Mouse (Mus musculus): ENCODE data around the gene Atg9a. TPM values are rescaled to one million over a fixed set of nuclear protein-coding genes. Genes with fewer than 3 reads are reported as not detected.

The Atg9a gene
- polyA plus RNA-seq, 1 experiment from 2014 or later: 33.9 TPM

- Histone ChIP-seq H3K4me1 (no peaks in the 10 kb centered on the region), H3K9ac (no peak overlapping the region), H3K4me3 (no peak overlapping the region), H3K9me3 (no peaks in the 10 kb centered on the region), H3K27ac (no peak overlapping the region), H3K4me2 (no peak overlapping the region), H3K36me3 (no peaks in the 10 kb centered on the region), H3K27me3 (peaks cover 16% of the 10 kb centered on the region)
- no peak for ATAC-seq (ENCODE audit: insufficient number of reproducible peaks, low FRiP score, low TSS enrichment, low read depth)
- WGBS: 68% methylated on average over 3 of the region's 3 CpGs
Observed at GRCm38 (mm10) chr1:75225473-75225872, 33.5 kb upstream of the Atg9a start.

GRCm38 (mm10) chr1:75223532-75223931 lies 31.5 kb upstream of the Atg9a start:
- no peaks in the 10 kb centered on the region for H3K9me3 ChIP-seq
- H3K27ac ChIP-seq: no peak overlapping the region
- no peaks in the 10 kb centered on the region for H3K36me3 ChIP-seq
- 65% methylated on average over 6 of the region's 6 CpGs for WGBS
- H3K9ac ChIP-seq: no peak overlapping the region
- H3K4me1 ChIP-seq: peaks cover 14% of the 10 kb centered on the region
- no peak overlapping the region for H3K4me3 ChIP-seq
- ATAC-seq (ENCODE audit: insufficient number of reproducible peaks, low FRiP score, low TSS enrichment, low read depth): no peak
- H3K4me2 ChIP-seq: no peak overlapping the region
- H3K27me3 ChIP-seq: peaks cover 35% of the 10 kb centered on the region

- 75% methylated on average over 6 of the region's 6 CpGs for WGBS
- Histone ChIP-seq H3K4me2 (no peak overlapping the region), H3K9me3 (no peaks in the 10 kb centered on the region), H3K4me1 (peaks cover 20% of the 10 kb centered on the region), H3K9ac (no peak overlapping the region), H3K27me3 (peaks cover 41% of the 10 kb centered on the region), H3K36me3 (no peaks in the 10 kb centered on the region), H3K4me3 (no peak overlapping the region), H3K27ac (no peak overlapping the region)
- no peak for ATAC-seq (ENCODE audit: insufficient number of reproducible peaks, low FRiP score, low TSS enrichment, low read depth)
Observed at GRCm38 (mm10) chr1:75222926-75223325, 30.9 kb upstream of the Atg9a start.

GRCm38 (mm10) chr1:75221538-75221937 lies 29.5 kb upstream of the Atg9a start:
- peaks cover 22% of the 10 kb centered on the region for H3K4me1 ChIP-seq
- no peak overlapping the region for H3K4me2 ChIP-seq
- H3K9ac ChIP-seq: no peak overlapping the region
- ATAC-seq (ENCODE audit: insufficient number of reproducible peaks, low FRiP score, low TSS enrichment, low read depth): no peak
- H3K4me3 ChIP-seq: no peak overlapping the region
- H3K9me3 ChIP-seq: no peaks in the 10 kb centered on the region
- peaks cover 53% of the 10 kb centered on the region for H3K27me3 ChIP-seq
- WGBS: 67% methylated on average over 3 of the region's 3 CpGs
- H3K36me3 ChIP-seq: no peaks in the 10 kb centered on the region
- H3K27ac ChIP-seq: no peak overlapping the region

GRCm38 (mm10) chr1:75219531-75219930 lies 27.5 kb upstream of the Atg9a start, which contains the start of gene Tuba4a:
Gene Tuba4a, minus strand, starts transcription at chr1:75219865.
- 2% methylated on average over 34 of the region's 34 CpGs for WGBS
- ATAC-seq (ENCODE audit: insufficient number of reproducible peaks, low FRiP score, low TSS enrichment, low read depth): no peak
- peak within 1 kb of the TSS; percentile 43 for H3K27ac ChIP-seq
- H3K9ac ChIP-seq: peak within 1 kb of the TSS; percentile 36
- peaks cover 53% of the 10 kb centered on the region for H3K27me3 ChIP-seq
- no peaks in the 10 kb centered on the region for H3K9me3 ChIP-seq
- H3K4me2 ChIP-seq: peak within 1 kb of the TSS; percentile 96
- peak within 1 kb of the TSS; percentile 57 for H3K4me3 ChIP-seq
- peaks cover 22% of the 10 kb centered on the region for H3K4me1 ChIP-seq
- H3K36me3 ChIP-seq: peaks cover 14% of the 10 kb centered on the region

- Histone ChIP-seq H3K4me3 (peak overlapping the region; percentile 57), H3K9ac (peak overlapping the region; percentile 36), H3K9me3 (no peaks in the 10 kb centered on the region), H3K4me1 (peaks cover 22% of the 10 kb centered on the region), H3K27me3 (peaks cover 53% of the 10 kb centered on the region), H3K4me2 (peak overlapping the region; percentile 96), H3K27ac (peak overlapping the region; percentile 43; the same call in 1 of the 2 replicates), H3K36me3 (peaks cover 19% of the 10 kb centered on the region)
- peak; percentile 81 for ATAC-seq (ENCODE audit: insufficient number of reproducible peaks, low FRiP score, low TSS enrichment, low read depth)
- WGBS: under 1% methylated on average over 24 of the region's 24 CpGs
Observed at GRCm38 (mm10) chr1:75219078-75219477, 27.1 kb upstream of the Atg9a start.

- Histone ChIP-seq H3K36me3 (peaks cover 25% of the 10 kb centered on the region), H3K4me3 (peak overlapping the region; percentile 57), H3K9ac (peak overlapping the region; percentile 36; the same call in 1 of the 2 replicates), H3K9me3 (no peaks in the 10 kb centered on the region), H3K27me3 (peaks cover 53% of the 10 kb centered on the region), H3K27ac (peak overlapping the region; percentile 43), H3K4me2 (peak overlapping the region; percentile 96), H3K4me1 (peaks cover 22% of the 10 kb centered on the region)
- WGBS: 1% methylated on average over 38 of the region's 38 CpGs
- peak; percentile 43; the same call in 1 of the 2 replicates for ATAC-seq (ENCODE audit: insufficient number of reproducible peaks, low FRiP score, low TSS enrichment, low read depth)
Observed at GRCm38 (mm10) chr1:75218227-75219001, 26.4 kb upstream of the Atg9a start.

GRCm38 (mm10) chr1:75217893-75218226 lies 25.9 kb upstream of the Atg9a start:
- H3K36me3 ChIP-seq: peaks cover 31% of the 10 kb centered on the region
- no peaks in the 10 kb centered on the region for H3K9me3 ChIP-seq
- H3K4me1 ChIP-seq: peaks cover 24% of the 10 kb centered on the region
- H3K27ac ChIP-seq: 0 out of 2 replicates have a peak overlapping the region, but pooled peaks have one; percentile 43
- peak overlapping the region; percentile 96 for H3K4me2 ChIP-seq
- H3K4me3 ChIP-seq: peak overlapping the region; percentile 57
- H3K9ac ChIP-seq: no peak overlapping the region
- peaks cover 53% of the 10 kb centered on the region for H3K27me3 ChIP-seq
- WGBS: 2% methylated on average over 6 of the region's 6 CpGs
- no peak for ATAC-seq (ENCODE audit: insufficient number of reproducible peaks, low FRiP score, low TSS enrichment, low read depth)

- no peak overlapping the region; the same call in 1 of the 2 replicates for H3K4me3 ChIP-seq
- H3K36me3 ChIP-seq: peaks cover 37% of the 10 kb centered on the region
- no peak for ATAC-seq (ENCODE audit: insufficient number of reproducible peaks, low FRiP score, low TSS enrichment, low read depth)
- H3K9me3 ChIP-seq: no peaks in the 10 kb centered on the region
- H3K27ac ChIP-seq: no peak overlapping the region
- H3K9ac ChIP-seq: no peak overlapping the region
- peaks cover 50% of the 10 kb centered on the region for H3K27me3 ChIP-seq
- peaks cover 30% of the 10 kb centered on the region for H3K4me1 ChIP-seq
- no peak overlapping the region for H3K4me2 ChIP-seq
- WGBS: 71% methylated on average over 13 of the region's 13 CpGs
Observed at GRCm38 (mm10) chr1:75216797-75217585, 25.0 kb upstream of the Atg9a start.

- H3K27ac ChIP-seq: no peak overlapping the region
- peaks cover 40% of the 10 kb centered on the region for H3K4me1 ChIP-seq
- H3K27me3 ChIP-seq: peaks cover 40% of the 10 kb centered on the region
- H3K4me2 ChIP-seq: no peak overlapping the region
- no peaks in the 10 kb centered on the region for H3K9me3 ChIP-seq
- no peak overlapping the region for H3K9ac ChIP-seq
- H3K36me3 ChIP-seq: peaks cover 40% of the 10 kb centered on the region
- no peak overlapping the region for H3K4me3 ChIP-seq
- 92% methylated on average over 9 of the region's 9 CpGs for WGBS
- ATAC-seq (ENCODE audit: insufficient number of reproducible peaks, low FRiP score, low TSS enrichment, low read depth): no peak
Observed at GRCm38 (mm10) chr1:75215785-75216184, 23.8 kb upstream of the Atg9a start.

- no peak overlapping the region for H3K4me3 ChIP-seq
- H3K36me3 ChIP-seq: peaks cover 40% of the 10 kb centered on the region
- 69% methylated on average over 5 of the region's 5 CpGs for WGBS
- H3K4me2 ChIP-seq: no peak overlapping the region
- no peak for ATAC-seq (ENCODE audit: insufficient number of reproducible peaks, low FRiP score, low TSS enrichment, low read depth)
- H3K9ac ChIP-seq: no peak overlapping the region
- H3K4me1 ChIP-seq: peaks cover 45% of the 10 kb centered on the region
- no peak overlapping the region for H3K27ac ChIP-seq
- no peaks in the 10 kb centered on the region for H3K9me3 ChIP-seq
- H3K27me3 ChIP-seq: peaks cover 31% of the 10 kb centered on the region
Observed at GRCm38 (mm10) chr1:75214886-75215285, 22.9 kb upstream of the Atg9a start.

- Histone ChIP-seq H3K36me3 (peaks cover 40% of the 10 kb centered on the region), H3K4me1 (peaks cover 45% of the 10 kb centered on the region), H3K4me2 (no peak overlapping the region), H3K27me3 (peaks cover 26% of the 10 kb centered on the region), H3K4me3 (no peak overlapping the region), H3K9ac (no peak overlapping the region), H3K27ac (no peak overlapping the region), H3K9me3 (no peaks in the 10 kb centered on the region)
- no peak for ATAC-seq (ENCODE audit: insufficient number of reproducible peaks, low FRiP score, low TSS enrichment, low read depth)
- 80% methylated on average over 2 of the region's 2 CpGs for WGBS
Observed at GRCm38 (mm10) chr1:75214442-75214841, 22.4 kb upstream of the Atg9a start.
